Mouse (Mus musculus): ENCODE measurements around the gene Cstf1. TPM values are rescaled to one million over a fixed set of nuclear protein-coding genes. Genes with fewer than 3 reads are reported as not detected.

Cstf1 gene
- total RNA-seq, 2 experiments from 2014 or later, result 17.0 to 20.6 TPM

GRCm38 (mm10) chr2:172381341-172381740 is 10.9 kb downstream of the Cstf1 start:
- H3K27ac ChIP-seq, result no peak overlapping the region
- TF ChIP-seq CTCF (IDR thresholded peaks at IDR 0.05), result no peak
- intact Hi-C loops (cut with DNase I), result no loop called here
- no peak for DNase-seq
- H3K4me3 ChIP-seq, result no peak overlapping the region

GRCm38 (mm10) chr2:172381898-172382297 is 11.4 kb downstream of the Cstf1 start:
- intact Hi-C loops (cut with DNase I), result no loop called here
- no peak for DNase-seq
- H3K27ac ChIP-seq, result no peak overlapping the region
- no peak overlapping the region for H3K4me3 ChIP-seq
- no peak for TF ChIP-seq CTCF (IDR thresholded peaks at IDR 0.05)

DNA sequence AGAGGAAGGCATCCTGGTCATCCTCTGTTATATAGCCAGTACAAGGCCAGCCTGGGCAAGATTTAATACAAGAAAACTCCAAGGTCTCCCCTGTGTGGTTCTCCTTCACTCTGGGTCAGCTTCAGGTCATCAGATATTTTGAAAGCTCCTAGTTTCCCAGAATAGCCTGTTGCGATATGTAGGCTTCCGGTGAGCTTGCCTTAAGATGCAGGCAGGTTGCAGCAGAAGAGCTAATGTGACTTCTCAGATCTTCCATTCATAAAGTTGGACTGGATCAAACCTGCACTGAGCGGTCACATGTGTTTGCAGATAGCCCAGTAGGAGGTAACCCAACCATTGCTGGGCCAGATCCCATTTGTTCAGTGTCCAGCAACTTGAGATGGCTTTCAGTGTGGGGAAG is 14.2 kb downstream of the Cstf1 start:
- no peak for TF ChIP-seq CTCF (IDR thresholded peaks at IDR 0.05)
- H3K27ac ChIP-seq, result no peak overlapping the region
- intact Hi-C loops (cut with DNase I), result no loop called here
- no peak overlapping the region for H3K4me3 ChIP-seq
- DNase-seq, result no peak

DNA sequence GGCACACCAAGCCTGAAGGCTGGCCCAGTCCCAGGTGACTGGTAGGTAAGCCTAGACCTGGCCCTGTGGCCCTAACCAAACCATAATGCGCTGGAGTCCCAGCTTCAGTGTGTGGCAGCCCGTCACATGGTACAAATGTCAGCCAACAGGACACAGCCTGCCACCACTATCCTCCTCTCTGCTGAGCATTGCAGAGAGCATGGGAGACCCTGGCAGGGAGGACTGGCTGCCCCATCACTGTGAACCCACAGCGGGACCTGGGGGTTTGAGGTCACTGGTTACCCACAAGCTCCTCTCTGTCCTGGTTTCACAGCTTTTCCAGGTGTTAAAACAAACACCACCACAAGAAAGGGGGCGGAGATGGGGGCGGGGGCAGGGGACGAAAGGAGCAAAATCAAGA is 19.9 kb downstream of the Cstf1 start:
- no peak for DNase-seq
- intact Hi-C loops (cut with DNase I), result no loop called here
- H3K4me3 ChIP-seq, result no peak overlapping the region
- no peak overlapping the region for H3K27ac ChIP-seq
- no peak for TF ChIP-seq CTCF (IDR thresholded peaks at IDR 0.05)

- H3K27ac ChIP-seq, result no peak overlapping the region
Measured at GRCm38 (mm10) chr2:172392041-172392521, 21.6 kb downstream of the Cstf1 start.

GRCm38 (mm10) chr2:172393391-172394051 is 23.0 kb downstream of the Cstf1 start, which contains the start of gene Cass4:
Cass4 (plus strand) TSS chr2:172393794.
- intact Hi-C loops (cut with DNase I), result no loop called here
- Histone ChIP-seq H3K4me3 (peak within 1 kb of the TSS; percentile 50), H3K27ac (no peak within 1 kb of the TSS)
- TF ChIP-seq CTCF (IDR thresholded peaks at IDR 0.05), result no peak
- DNase-seq, result no peak

More at GRCm38 (mm10) chr2:172392041-172392521, 21.6 kb downstream of the Cstf1 start:
- no peak overlapping the region for H3K4me3 ChIP-seq
- TF ChIP-seq CTCF (IDR thresholded peaks at IDR 0.05), result no peak
- DNase-seq, result no peak
- intact Hi-C loops (cut with DNase I), result no loop called here

DNA sequence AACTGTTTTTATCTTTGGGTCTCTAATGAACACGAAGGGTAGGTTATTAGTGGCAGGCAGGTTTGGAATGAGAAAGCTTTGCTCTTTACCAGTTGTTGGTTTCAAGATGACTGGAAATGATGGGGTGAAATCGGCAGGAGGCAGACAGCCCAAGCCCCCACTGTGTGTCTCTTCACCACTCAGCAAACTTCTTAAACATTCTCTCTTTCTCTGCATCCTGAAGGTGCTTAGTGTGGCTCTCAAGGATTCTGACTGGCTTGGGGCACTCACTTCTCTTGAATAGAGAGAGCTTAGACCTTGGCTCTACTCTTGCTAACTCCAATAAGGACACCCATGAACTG is 23.5 kb downstream of the Cstf1 start:
- Histone ChIP-seq H3K27ac (no peak overlapping the region), H3K4me3 (peak overlapping the region; percentile 50)
- no peak for TF ChIP-seq CTCF (IDR thresholded peaks at IDR 0.05)
- DNase-seq, result no peak
- intact Hi-C loops (cut with DNase I), result no loop called here

GRCm38 (mm10) chr2:172394671-172395070 is 24.2 kb downstream of the Cstf1 start:
- H3K27ac ChIP-seq, result no peak overlapping the region
- TF ChIP-seq CTCF (IDR thresholded peaks at IDR 0.05), result no peak
- no peak for DNase-seq
- H3K4me3 ChIP-seq, result peak overlapping the region; percentile 50
- intact Hi-C loops (cut with DNase I), result no loop called here

DNA sequence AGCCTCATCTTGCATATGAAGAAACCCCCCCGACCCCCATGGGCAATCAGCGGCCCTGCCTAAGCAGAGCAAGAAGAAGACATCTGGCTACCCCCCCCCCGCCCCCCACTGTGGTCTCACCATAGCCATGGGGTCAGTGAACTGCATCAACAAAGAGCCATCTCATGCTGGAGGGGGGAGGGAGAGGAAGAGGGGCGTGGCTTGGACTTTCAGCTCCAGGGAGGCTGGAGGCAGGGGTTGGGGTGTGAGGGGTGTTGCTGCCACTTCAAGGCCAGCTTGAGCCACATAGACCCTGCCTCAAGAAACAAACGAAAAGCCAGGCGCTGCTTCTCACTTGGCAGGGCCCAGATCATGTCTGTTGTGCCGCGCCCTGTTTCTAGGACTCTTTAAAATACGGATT is 25.5 kb downstream of the Cstf1 start:
- DNase-seq, result no peak
- H3K27ac ChIP-seq, result no peak overlapping the region
- TF ChIP-seq CTCF (IDR thresholded peaks at IDR 0.05), result no peak
- no peak overlapping the region for H3K4me3 ChIP-seq
- intact Hi-C loops (cut with DNase I), result no loop called here

DNA sequence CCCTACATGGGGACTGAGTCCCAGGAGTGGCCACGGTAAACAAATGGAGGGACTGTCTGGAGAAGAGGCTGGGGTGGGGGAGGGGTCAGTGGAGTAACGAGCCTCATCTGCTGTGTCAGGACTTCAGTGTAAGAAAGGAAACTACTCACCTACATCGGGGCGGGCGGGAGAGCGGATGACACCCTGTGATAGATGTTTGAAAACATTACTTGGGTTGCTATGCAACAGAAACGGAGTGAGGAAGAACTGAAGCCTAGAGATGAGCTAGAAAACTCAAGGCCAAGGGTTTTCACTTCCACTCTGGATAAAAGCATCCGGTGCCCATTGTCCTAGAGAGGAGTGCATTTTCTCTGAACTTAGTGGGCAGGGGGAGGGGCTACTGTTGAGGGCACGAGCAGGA is 29.4 kb downstream of the Cstf1 start:
- Histone ChIP-seq H3K27ac (no peak overlapping the region), H3K4me3 (no peak overlapping the region)
- intact Hi-C loops (cut with DNase I), result no loop called here
- no peak for TF ChIP-seq CTCF (IDR thresholded peaks at IDR 0.05)
- no peak for DNase-seq

DNA sequence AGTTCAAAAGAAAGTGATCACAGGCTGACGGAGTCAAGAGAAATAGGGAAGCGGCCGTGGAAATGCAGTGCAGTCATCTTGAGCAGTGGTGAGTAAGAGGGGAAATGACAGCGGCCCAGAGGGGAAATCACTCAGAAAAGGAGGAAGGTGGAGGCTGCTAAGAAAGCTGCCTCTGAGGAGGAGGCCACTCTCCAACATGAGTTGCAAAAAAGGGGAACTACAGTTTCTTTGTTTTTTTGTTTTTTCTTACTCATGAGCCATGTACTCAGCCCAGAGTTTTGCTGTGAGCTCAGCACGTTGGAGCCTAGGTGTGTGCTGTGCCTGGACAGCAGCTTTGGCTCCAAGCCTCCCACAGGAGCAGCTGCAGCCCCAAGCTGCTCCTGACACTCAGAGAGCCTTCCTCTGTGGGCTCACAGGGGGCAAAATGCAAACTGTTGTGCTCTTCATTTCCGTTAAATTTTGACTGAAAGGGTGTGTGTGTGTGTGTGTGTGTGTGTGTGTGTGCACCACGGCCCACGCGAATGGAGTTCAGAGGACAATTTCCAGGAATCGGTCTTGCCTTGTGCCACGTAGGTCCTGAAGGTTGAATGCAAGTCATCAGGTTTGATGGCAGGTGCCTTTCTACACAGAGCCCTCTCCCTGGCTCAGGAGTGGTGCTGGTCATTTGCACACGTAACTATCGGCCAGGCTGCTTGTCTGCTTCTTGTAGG is 30.8 kb downstream of the Cstf1 start:
- no peak for DNase-seq
- H3K27ac ChIP-seq, result no peak overlapping the region
- H3K4me3 ChIP-seq, result no peak overlapping the region
- no peak for TF ChIP-seq CTCF (IDR thresholded peaks at IDR 0.05)
- intact Hi-C loops (cut with DNase I), result no loop called here

DNA sequence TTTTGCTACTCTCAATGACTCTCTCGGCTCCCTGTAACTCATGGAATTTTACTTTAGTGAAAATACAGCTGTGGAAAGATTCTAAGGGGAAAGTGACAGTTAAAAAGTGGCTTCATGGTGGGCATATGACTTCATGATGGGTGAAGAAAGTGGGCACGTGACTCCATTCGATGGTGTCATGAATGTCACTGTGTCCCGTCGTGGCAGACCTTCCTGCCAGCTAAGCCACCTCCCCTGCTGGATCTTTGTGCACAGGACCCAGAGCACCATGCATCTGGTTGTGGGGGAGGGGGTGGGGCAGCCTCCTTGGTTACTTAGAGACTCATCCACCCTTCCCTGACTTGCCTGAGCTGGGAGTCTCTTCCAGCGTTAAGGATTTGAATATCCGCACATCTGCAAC is 33.8 kb downstream of the Cstf1 start:
- H3K4me3 ChIP-seq, result no peak overlapping the region
- H3K27ac ChIP-seq, result no peak overlapping the region
- intact Hi-C loops (cut with DNase I), result no loop called here
- DNase-seq, result no peak
- no peak for TF ChIP-seq CTCF (IDR thresholded peaks at IDR 0.05)

GRCm38 (mm10) chr2:172405011-172405410 is 34.5 kb downstream of the Cstf1 start:
- intact Hi-C loops (cut with DNase I), result no loop called here
- TF ChIP-seq CTCF (IDR thresholded peaks at IDR 0.05), result no peak
- no peak overlapping the region for H3K4me3 ChIP-seq
- no peak for DNase-seq
- H3K27ac ChIP-seq, result no peak overlapping the region

GRCm38 (mm10) chr2:172406173-172406572 is 35.7 kb downstream of the Cstf1 start:
- intact Hi-C loops (cut with DNase I), result no loop called here
- no peak overlapping the region for H3K4me3 ChIP-seq
- no peak for TF ChIP-seq CTCF (IDR thresholded peaks at IDR 0.05)
- no peak overlapping the region for H3K27ac ChIP-seq
- DNase-seq, result no peak

All from gastrocnemius, adult 2 months (tissue).